Mouse (Mus musculus) myocyte (in vitro differentiated cells): Measurements from ENCODE around the gene Dysf. TPM values are rescaled to one million over a fixed set of nuclear protein-coding genes. Genes with fewer than 3 reads are reported as not detected.

Experiments used
- H3K27me3 ChIP-seq: one replicate; pipeline ENCODE4 v1.6.1; 2011; ENCODE audit not compliant: control insufficient read depth, insufficient read depth, insufficient read length
- H3K36me3 ChIP-seq: one replicate; pipeline ENCODE4 v1.6.1; 2011; ENCODE audit not compliant: control insufficient read depth, insufficient read depth
- H3K4me2 ChIP-seq: one replicate; pipeline ENCODE4 v1.6.1; 2011; ENCODE audit warnings: low read depth, control low read depth
- H3K4me3 ChIP-seq: one replicate; pipeline ENCODE4 v1.5.1; 2011; ENCODE audit warnings: mild to moderate bottlenecking, control low read depth, moderate library complexity
- H3K79me2 ChIP-seq: one replicate; pipeline ENCODE4 v1.6.1; 2011; ENCODE audit not compliant: control insufficient read depth, insufficient read depth
- H3ac ChIP-seq: one replicate; pipeline ENCODE4 v1.6.1; 2011; ENCODE audit not compliant: control insufficient read depth, insufficient read length
- CEBPB ChIP-seq: IDR thresholded peaks from 2 replicates; pipeline ENCODE4 v1.6.1; 2011; ENCODE audit warnings: mild to moderate bottlenecking, moderate library complexity; ENCODE audit not compliant: poor library complexity, insufficient read depth, severe bottlenecking
- E2F4 ChIP-seq: IDR thresholded peaks from one replicate; pipeline ENCODE4 v1.6.1; 2011; ENCODE audit warnings: mild to moderate bottlenecking, control low read depth, moderate library complexity; ENCODE audit not compliant: insufficient read depth
- MAX ChIP-seq: IDR thresholded peaks from one replicate; pipeline ENCODE4 v1.6.1; 2011; ENCODE audit warnings: low read depth, mild to moderate bottlenecking, control low read depth
- MYOD1 ChIP-seq, 3 experiments: IDR thresholded peaks; one replicate each; pipeline ENCODE4 v1.6.1; 2011; ENCODE audit warnings: control low read depth in 2 of 3, low read depth in 2 of 3, mild to moderate bottlenecking in 2 of 3, moderate library complexity in 1 of 3; ENCODE audit not compliant: insufficient read length in 2 of 3, control insufficient read depth in 1 of 3
- MYOG ChIP-seq, 3 experiments: IDR thresholded peaks; one replicate each; pipeline ENCODE4 v1.6.1; 2011; ENCODE audit warnings: control low read depth in 2 of 3, low read depth in 2 of 3, mild to moderate bottlenecking in 2 of 3; ENCODE audit not compliant: insufficient read length in 2 of 3, control insufficient read depth in 1 of 3, insufficient read depth in 1 of 3
- POLR2A ChIP-seq: IDR thresholded peaks from one replicate; pipeline ENCODE4 v1.6.1; 2011; ENCODE audit warnings: low read depth, mild to moderate bottlenecking, control low read depth, moderate library complexity; ENCODE audit not compliant: insufficient read length
- POLR2AphosphoS2 ChIP-seq: IDR thresholded peaks from one replicate; pipeline ENCODE4 v1.6.1; 2011; ENCODE audit warnings: low read depth, control low read depth; ENCODE audit not compliant: insufficient read length
- REST ChIP-seq: IDR thresholded peaks from one replicate; pipeline ENCODE4 v1.6.1; 2011; ENCODE audit warnings: mild to moderate bottlenecking, control low read depth, moderate library complexity; ENCODE audit not compliant: insufficient read depth, insufficient read length
- SRF ChIP-seq: IDR thresholded peaks from one replicate; pipeline ENCODE4 v1.6.1; 2011; ENCODE audit warnings: low read depth; ENCODE audit not compliant: control insufficient read depth, insufficient read length
- TCF12 ChIP-seq: IDR thresholded peaks from one replicate; pipeline ENCODE4 v1.6.1; 2011; ENCODE audit warnings: mild to moderate bottlenecking, control low read depth; ENCODE audit not compliant: poor library complexity, insufficient read depth, severe bottlenecking
- TCF3 ChIP-seq: IDR thresholded peaks from one replicate; pipeline ENCODE4 v1.6.1; 2011; ENCODE audit warnings: low read depth, control low read depth; ENCODE audit not compliant: insufficient read length
- USF1 ChIP-seq: IDR thresholded peaks from one replicate; pipeline ENCODE4 v1.6.1; 2011; ENCODE audit warnings: low read depth, mild to moderate bottlenecking, control low read depth, moderate library complexity
- polyA plus RNA-seq: library from polyadenylated mRNA; unstranded; fragments of >200 nt; fragmentation: generic; extraction: Trizol; gene quantifications from one replicate; pipeline ENCODE4 v1.2.1, GENCODE M21; 2012; ENCODE audit warnings: missing spikeins

The Dysf gene
- polyA plus RNA-seq: 35.5 TPM

DNA sequence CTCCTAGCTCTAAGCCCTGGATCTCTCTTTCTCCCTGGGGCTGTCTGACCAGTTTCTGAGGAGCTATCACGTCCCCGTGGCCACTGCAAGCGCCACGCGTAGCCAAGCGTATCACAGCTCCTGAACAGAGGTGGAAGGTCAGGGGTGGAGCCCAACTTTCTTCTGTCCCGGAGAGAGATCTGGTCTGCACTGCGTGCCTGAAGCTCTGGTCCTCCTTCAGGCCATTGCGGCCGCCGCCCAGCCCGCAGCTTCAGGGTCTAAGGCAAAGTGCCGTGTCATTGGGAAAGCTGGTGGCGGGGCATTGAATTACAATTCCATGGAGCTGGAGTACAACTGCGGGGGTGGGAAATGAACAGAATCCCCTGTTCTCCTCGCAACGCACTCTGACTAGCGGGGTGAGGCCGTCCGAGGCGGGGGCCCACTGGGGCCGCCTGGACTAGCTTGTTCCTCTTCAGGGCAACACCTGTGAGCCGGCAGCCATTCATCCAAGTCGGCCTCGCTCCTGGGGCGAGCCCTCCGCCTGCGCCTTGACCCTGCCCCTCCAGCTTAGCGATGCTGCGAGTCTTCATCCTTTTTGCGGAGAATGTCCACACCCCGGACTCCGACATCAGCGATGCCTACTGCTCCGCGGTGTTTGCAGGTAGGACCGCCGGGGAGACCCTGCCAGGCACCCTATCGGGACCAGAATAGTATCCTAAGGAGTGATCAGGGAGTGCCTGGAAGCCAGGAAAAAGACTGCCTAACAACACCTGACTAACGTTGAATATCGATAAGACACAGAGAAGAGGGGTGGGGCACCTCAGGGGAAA, at the start of gene Dysf:
Gene Dysf (plus strand): TSS at position 228 of the 809 bp plus-strand sequence.
- peak within 1 kb of the TSS; percentile 95 for H3K4me2 ChIP-seq
- H3K36me3 ChIP-seq: no peaks in the 10 kb centered on the region
- H3ac ChIP-seq: peak within 1 kb of the TSS; percentile 3
- no peaks in the 10 kb centered on the region for H3K79me2 ChIP-seq
- no peaks in the 10 kb centered on the region for H3K27me3 ChIP-seq
- no peak for TF ChIP-seq CEBPB
- peak in 1 of 3 experiments; percentile 45 for TF ChIP-seq MYOD1 (IDR thresholded peaks at IDR 0.05; ENCODE audit: control insufficient read depth in 1 of 3, insufficient read length in 2 of 3, low read depth in 2 of 3)
- TF ChIP-seq TCF3: no peak
- peak; percentile 8 for TF ChIP-seq SRF
- peak within 1 kb of the TSS; percentile 23 for H3K4me3 ChIP-seq

DNA sequence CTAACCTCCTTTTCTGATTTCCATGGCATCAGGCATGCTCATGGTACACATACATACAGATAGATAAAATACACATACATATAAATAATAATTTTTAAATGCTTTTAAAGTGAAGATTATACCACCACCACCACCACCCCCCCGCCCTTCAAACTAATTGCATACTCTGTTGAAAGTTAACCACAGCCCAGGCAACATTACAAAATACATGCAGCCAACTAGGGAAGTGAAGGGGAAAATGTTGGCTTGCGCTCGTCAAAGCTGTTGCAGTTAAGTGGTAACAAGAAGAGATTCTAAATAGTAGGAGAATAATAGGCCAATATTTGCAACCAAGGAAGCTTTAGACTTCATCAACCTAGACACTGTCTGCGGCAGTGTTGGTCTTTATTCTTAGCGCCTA, 20.7 kb upstream of the Dysf start:
- Histone ChIP-seq H3K4me2 (no peak overlapping the region), H3K79me2 (no peaks in the 10 kb centered on the region), H3K4me3 (no peak overlapping the region), H3K27me3 (no peaks in the 10 kb centered on the region), H3K36me3 (peaks cover 62% of the 10 kb centered on the region), H3ac (no peak overlapping the region)
- TF ChIP-seq USF1 (no peak), CEBPB (no peak), SRF (no peak), E2F4 (no peak), MAX (no peak), MYOG (IDR thresholded peaks at IDR 0.05; ENCODE audit: control insufficient read depth in 1 of 3, insufficient read depth in 1 of 3, insufficient read length in 2 of 3, low read depth in 2 of 3) (no peak), POLR2A (no peak), REST (no peak), MYOD1 (IDR thresholded peaks at IDR 0.05; ENCODE audit: control insufficient read depth in 1 of 3, insufficient read length in 2 of 3, low read depth in 2 of 3) (no peak)

DNA sequence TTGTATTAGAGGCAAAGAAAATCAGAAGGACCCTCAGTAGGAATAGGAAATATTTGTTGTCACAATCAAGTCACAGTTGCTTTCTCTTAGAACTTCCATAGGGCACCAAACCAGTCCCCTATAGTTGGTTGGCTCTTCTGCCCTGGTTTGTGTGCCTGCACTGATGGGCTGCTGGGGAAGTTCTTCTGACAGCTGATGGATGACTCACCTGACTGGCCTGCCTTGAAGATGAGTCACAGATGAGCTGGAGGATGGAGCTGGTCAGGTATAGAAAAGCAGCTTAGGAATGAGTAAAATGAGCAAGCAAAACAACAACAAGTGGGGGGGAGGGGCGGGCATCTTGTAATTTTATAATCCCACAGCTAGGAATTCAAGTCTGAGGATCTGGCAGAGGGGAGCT, 5.7 kb upstream of the Dysf start:
- no peak overlapping the region for H3ac ChIP-seq
- TF ChIP-seq MYOG (IDR thresholded peaks at IDR 0.05; ENCODE audit: control insufficient read depth in 1 of 3, insufficient read depth in 1 of 3, insufficient read length in 2 of 3, low read depth in 2 of 3) (peak in 2 of 3 experiments; percentile 6 to 63), CEBPB (no peak), MYOD1 (IDR thresholded peaks at IDR 0.05; ENCODE audit: control insufficient read depth in 1 of 3, insufficient read length in 2 of 3, low read depth in 2 of 3) (peak in 1 of 3 experiments; percentile 60)
- H3K4me3 ChIP-seq: no peak overlapping the region

DNA sequence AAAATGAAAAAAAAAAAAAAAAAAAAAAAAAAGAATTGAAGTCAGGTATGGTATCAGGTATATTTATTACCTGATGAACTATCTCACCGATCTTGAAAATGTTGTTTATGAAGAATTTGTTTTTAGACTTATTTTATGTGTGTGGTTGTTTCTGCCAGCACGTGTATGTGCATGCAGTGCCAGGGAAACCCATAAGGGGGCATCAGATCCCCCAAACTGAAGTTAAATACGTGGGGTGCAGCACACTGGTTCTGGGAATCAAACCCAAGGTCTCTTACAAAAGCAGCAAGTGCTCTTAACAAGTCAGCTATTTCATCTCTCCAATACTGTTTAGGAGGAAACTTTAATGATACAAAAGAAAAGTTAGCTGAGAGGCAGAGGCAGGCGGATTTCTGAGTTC, 4.1 kb upstream of the Dysf start:
- no peaks in the 10 kb centered on the region for H3K27me3 ChIP-seq
- H3K4me2 ChIP-seq: no peak overlapping the region
- H3K36me3 ChIP-seq: no peaks in the 10 kb centered on the region
- H3ac ChIP-seq: no peak overlapping the region
- TF ChIP-seq USF1 (no peak), TCF12 (no peak), E2F4 (no peak), POLR2AphosphoS2 (no peak), POLR2A (no peak), MYOG (IDR thresholded peaks at IDR 0.05; ENCODE audit: control insufficient read depth in 1 of 3, insufficient read depth in 1 of 3, insufficient read length in 2 of 3, low read depth in 2 of 3) (no peak), REST (no peak)
- H3K4me3 ChIP-seq: no peak overlapping the region
- H3K79me2 ChIP-seq: no peaks in the 10 kb centered on the region

More for the DNA sequence above, 5.7 kb upstream of the Dysf start:
- Histone ChIP-seq H3K79me2 (no peaks in the 10 kb centered on the region), H3K4me2 (no peak overlapping the region), H3K27me3 (no peaks in the 10 kb centered on the region), H3K36me3 (peaks cover 6% of the 10 kb centered on the region)

DNA sequence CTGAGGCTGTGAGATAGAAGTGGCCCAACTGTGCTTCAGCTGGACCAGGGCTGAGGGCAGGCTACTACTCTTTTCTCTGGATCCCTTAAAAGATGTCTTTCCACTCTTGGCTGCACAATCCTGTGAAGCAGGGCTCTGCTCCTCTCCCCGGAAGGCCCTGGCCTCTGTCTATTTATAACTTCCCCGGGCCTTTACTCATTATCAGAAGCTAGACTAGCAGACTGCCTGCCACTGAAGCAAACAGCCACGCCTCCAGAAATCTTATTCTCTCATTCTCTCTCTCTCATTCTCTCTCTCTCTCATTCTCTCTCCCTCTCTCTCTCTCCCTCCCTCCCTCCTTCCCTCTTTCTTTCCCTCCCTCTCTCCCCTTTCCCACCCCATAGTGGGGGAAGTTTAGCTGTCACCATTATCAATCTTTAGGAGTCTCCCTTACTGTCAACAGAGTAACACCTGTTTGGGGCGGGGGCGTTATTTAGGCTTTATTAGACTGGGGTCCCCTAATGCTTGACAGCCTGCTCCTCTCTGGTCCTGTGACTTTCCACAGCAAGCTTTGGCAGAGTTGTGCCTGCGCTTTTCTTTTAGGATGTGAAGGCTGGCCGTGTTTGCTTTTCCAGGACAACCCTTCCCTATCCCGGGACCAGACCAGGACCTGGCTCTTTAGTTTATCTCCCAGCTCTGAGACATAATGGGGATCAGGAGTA, 932 bp downstream of the Dysf start:
- no peaks in the 10 kb centered on the region for H3K36me3 ChIP-seq
- H3ac ChIP-seq: peak overlapping the region; percentile 3
- TF ChIP-seq MAX: no peak
- no peak for TF ChIP-seq POLR2A
- no peak for TF ChIP-seq POLR2AphosphoS2
- TF ChIP-seq REST: no peak
- TF ChIP-seq MYOD1 (IDR thresholded peaks at IDR 0.05; ENCODE audit: control insufficient read depth in 1 of 3, insufficient read length in 2 of 3, low read depth in 2 of 3): no peak
- TF ChIP-seq MYOG (IDR thresholded peaks at IDR 0.05; ENCODE audit: control insufficient read depth in 1 of 3, insufficient read depth in 1 of 3, insufficient read length in 2 of 3, low read depth in 2 of 3): no peak
- no peak for TF ChIP-seq E2F4
- no peak for TF ChIP-seq TCF12
- TF ChIP-seq USF1: no peak
- TF ChIP-seq SRF: no peak
- TF ChIP-seq TCF3: no peak
- no peak for TF ChIP-seq CEBPB
- H3K4me2 ChIP-seq: peak overlapping the region; percentile 95
- peak overlapping the region; percentile 23 for H3K4me3 ChIP-seq
- no peaks in the 10 kb centered on the region for H3K27me3 ChIP-seq
- H3K79me2 ChIP-seq: no peaks in the 10 kb centered on the region
